Mouse (Mus musculus) intestine, postnatal 0 days (tissue): ENCODE measurements at regions not wholly inside any gene's neighbourhood (a gene's known extent, or its start where the extent isn't known, plus 50 kb on each side); places are given as distances from the start of the nearest gene placed in this dataset.
"Not testable (repeated sequence)": the region's sequence is repeated elsewhere in the genome, so short reads cannot be mapped to it uniquely, and the experiment has no call there.

Experiments used
- ATAC-seq: fragments of 200-750 bp; cut with Nextera tagmentation; 2 replicates; pipeline ENCODE4 v1.8.0; 2017; ENCODE audit warnings: mild to moderate bottlenecking, moderate TSS enrichment, moderate library complexity
- H3K27ac ChIP-seq: fragments of 300-500 bp; sonication (generic); 2 replicates; pipeline ENCODE4 v1.5.1; 2014; ENCODE audit warnings: mild to moderate bottlenecking, low read depth, low read length, moderate library complexity
- H3K27me3 ChIP-seq: fragments of 300-500 bp; sonication (generic); replicated peaks from 2 replicates; pipeline ENCODE4 v1.6.1; 2014; ENCODE audit warnings: low read length, mixed read lengths; ENCODE audit not compliant: control insufficient read depth, insufficient read depth
- H3K36me3 ChIP-seq: fragments of 300-500 bp; sonication (generic); 2 replicates; pipeline ENCODE4 v1.6.1; 2014; ENCODE audit warnings: mild to moderate bottlenecking, moderate library complexity; ENCODE audit not compliant: control insufficient read depth, insufficient read depth
- H3K4me1 ChIP-seq: fragments of 300-500 bp; sonication (generic); replicated peaks from 2 replicates; pipeline ENCODE4 v1.6.1; 2014; ENCODE audit warnings: antibody characterized with exemption, low read length, mixed read lengths; ENCODE audit not compliant: control insufficient read depth, insufficient read depth
- H3K4me2 ChIP-seq: fragments of 300-500 bp; sonication (generic); replicated peaks from 2 replicates; pipeline ENCODE4 v1.6.1; 2014; ENCODE audit warnings: low read depth, mild to moderate bottlenecking, moderate library complexity
- H3K4me3 ChIP-seq: fragments of 300-500 bp; sonication (generic); 2 replicates; pipeline ENCODE4 v1.5.1; 2014; ENCODE audit warnings: low read depth, low read length
- H3K9ac ChIP-seq: fragments of 300-500 bp; sonication (generic); 2 replicates; pipeline ENCODE4 v1.6.1; 2014; ENCODE audit warnings: mild to moderate bottlenecking, low read depth, low read length
- H3K9me3 ChIP-seq: fragments of 300-500 bp; sonication (generic); 2 replicates; pipeline ENCODE4 v1.6.1; 2016; ENCODE audit warnings: mixed run types; ENCODE audit not compliant: control insufficient read depth
- CTCF ChIP-seq: sonication (generic); IDR thresholded peaks from 2 replicates; pipeline ENCODE4 v1.5.1; 2016; ENCODE audit warnings: low read depth, mild to moderate bottlenecking, control low read depth, antibody characterized with exemption, moderate library complexity
- WGBS: fragments of 180-500 bp; shearing (Covaris S2); extraction: QIAGEN DNeasy Blood & Tissue Kit; methylation state at CpG from one replicate; pipeline ENCODE4 v1.1.7; 2014; 5-methylcytosine and 5-hydroxymethylcytosine counted together

DNA sequence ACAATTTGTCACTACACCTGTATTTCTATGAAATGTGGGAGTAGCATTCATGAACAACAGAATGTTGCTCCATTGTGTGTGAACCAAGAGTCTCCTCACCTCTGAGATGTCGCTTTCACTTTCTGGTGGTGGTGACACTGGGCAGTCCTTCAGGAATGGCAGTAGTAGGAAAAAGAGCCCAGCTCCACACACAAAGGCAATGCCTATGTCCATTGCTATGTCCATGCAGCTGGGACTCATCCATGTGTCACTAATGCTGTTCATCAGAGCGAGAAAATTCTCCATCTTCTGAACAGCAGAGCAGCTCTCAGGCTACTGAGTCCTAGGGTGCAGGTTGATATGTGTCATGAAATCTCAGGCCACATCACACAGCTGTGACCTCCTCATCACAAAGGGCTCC, 65.0 kb upstream of the Gm30302 start:
- 86% methylated on average over 2 of the region's 2 CpGs for WGBS
- not testable (repeated sequence) for H3K27ac ChIP-seq, H3K9me3 ChIP-seq, H3K9ac ChIP-seq, H3K4me3 ChIP-seq, H3K27me3 ChIP-seq, H3K4me2 ChIP-seq, H3K36me3 ChIP-seq, ATAC-seq, H3K4me1 ChIP-seq

DNA sequence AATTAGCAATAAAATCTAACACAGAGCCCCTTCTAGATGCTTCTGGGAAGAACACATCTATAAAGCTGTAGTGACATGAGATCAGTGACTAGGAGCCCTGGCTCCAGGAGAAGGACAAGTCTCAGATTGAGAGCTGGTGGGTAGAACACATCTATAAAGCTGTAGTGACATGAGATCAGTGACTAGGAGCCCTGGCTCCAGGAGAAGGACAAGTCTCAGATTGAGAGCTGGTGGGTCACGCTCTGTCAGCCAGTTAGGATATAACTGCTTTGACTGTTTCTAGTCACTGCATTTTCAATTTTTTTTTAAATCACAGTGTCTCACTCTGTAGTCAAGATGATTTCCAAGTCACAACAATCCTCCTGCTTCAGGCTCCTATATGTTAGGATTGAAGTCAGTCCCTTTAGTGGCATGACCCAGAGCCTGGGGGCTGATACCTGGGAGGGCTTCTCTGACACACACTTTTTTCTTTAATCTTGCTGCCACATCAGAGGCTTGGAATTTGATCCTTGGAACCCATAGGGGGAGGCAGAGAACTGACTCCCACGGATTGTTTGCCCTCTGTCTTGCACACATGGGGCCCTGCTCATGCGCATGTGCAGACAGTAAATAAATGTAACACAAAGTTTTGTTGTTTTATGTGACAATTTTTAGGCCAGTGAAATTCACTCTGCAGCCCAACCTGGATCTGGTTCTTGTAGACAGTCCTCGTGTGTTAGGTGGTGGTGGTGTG, 50.9 kb upstream of the Gm30302 start:
- Histone ChIP-seq H3K9ac (no peak overlapping the region), H3K36me3 (no peaks in the 10 kb centered on the region), H3K4me3 (no peak overlapping the region), H3K4me1 (0 out of 2 replicates have a peak, but pooled peaks cover 2% of the 10 kb centered on the region), H3K9me3 (no peaks in the 10 kb centered on the region), H3K27ac (no peak overlapping the region), H3K4me2 (no peak overlapping the region), H3K27me3 (no peaks in the 10 kb centered on the region)
- no peak for ATAC-seq
- 0 out of 2 replicates have a peak, but pooled peaks have one; percentile 4 for TF ChIP-seq CTCF
- 47% methylated on average over 4 of the region's 4 CpGs for WGBS
